Mouse (Mus musculus) liver, embryonic 14.5 days (tissue): ENCODE data around the gene Exph5. TPM values are rescaled to one million over a fixed set of nuclear protein-coding genes. Genes with fewer than 3 reads are reported as not detected.

Source experiments
- ATAC-seq: fragments of 200-750 bp; cut with Nextera tagmentation; 2 replicates; pipeline ENCODE4 v1.8.0; 2017; ENCODE audit warnings: moderate number of reproducible peaks, mild to moderate bottlenecking, moderate library complexity; ENCODE audit not compliant: insufficient read depth
- DNase-seq, 3 experiments: peaks; one replicate each; pipeline ENCODE4 v3.0.0-alpha.2; 2012 to 2013; ENCODE audit warnings: low read depth in 3 of 3, low spot score in 3 of 3
- H3K27ac ChIP-seq: fragments of 300-500 bp; sonication (generic); 2 replicates; pipeline ENCODE4 v1.5.1; 2014; ENCODE audit warnings: moderate library complexity, mild to moderate bottlenecking, control low read depth, inconsistent platforms
- H3K27me3 ChIP-seq: fragments of 300-500 bp; sonication (generic); 2 replicates; pipeline ENCODE4 v1.6.1; 2014; ENCODE audit warnings: mild to moderate bottlenecking, low read length, moderate library complexity; ENCODE audit not compliant: control insufficient read depth, insufficient read depth
- H3K36me3 ChIP-seq: fragments of 300-500 bp; sonication (generic); replicated peaks from 2 replicates; pipeline ENCODE4 v1.6.1; 2014; ENCODE audit warnings: low read depth; ENCODE audit not compliant: control insufficient read depth, insufficient read depth
- H3K4me1 ChIP-seq, 2 experiments: fragments of 200-500 bp in 1 of 2; fragments of 300-500 bp in 1 of 2; sonication (generic) in 1 of 2; replicated peaks; 2 replicates each; pipeline ENCODE4 v1.6.1; 2012 to 2014; ENCODE audit warnings: antibody characterized with exemption in 1 of 2, inconsistent platforms in 1 of 2, low read length in 1 of 2; ENCODE audit not compliant: control insufficient read depth in 2 of 2, insufficient read depth in 2 of 2
- H3K4me2 ChIP-seq: fragments of 300-500 bp; sonication (generic); 2 replicates; pipeline ENCODE4 v1.6.1; 2014; ENCODE audit warnings: low read depth, mild to moderate bottlenecking, control low read depth, moderate library complexity
- H3K4me3 ChIP-seq, 2 experiments: fragments of 200-500 bp in 1 of 2; fragments of 300-500 bp in 1 of 2; sonication (generic) in 1 of 2; 2 replicates each; pipeline ENCODE4 v1.5.1; 2012 to 2014; ENCODE audit warnings: low read depth in 2 of 2, low read length in 2 of 2, mild to moderate bottlenecking in 2 of 2, control low read depth in 1 of 2, inconsistent platforms in 1 of 2, moderate library complexity in 1 of 2; ENCODE audit not compliant: insufficient read depth in 1 of 2
- H3K9ac ChIP-seq: fragments of 300-500 bp; sonication (generic); replicated peaks from 2 replicates; pipeline ENCODE4 v1.6.1; 2014; ENCODE audit warnings: mild to moderate bottlenecking, control low read depth, moderate library complexity
- H3K9me3 ChIP-seq: fragments of 300-500 bp; sonication (generic); 2 replicates; pipeline ENCODE4 v1.6.1; 2016; ENCODE audit warnings: low read length, mixed read lengths; ENCODE audit not compliant: control insufficient read depth
- CTCF ChIP-seq: IDR thresholded peaks from 2 replicates; pipeline ENCODE4 v1.5.1; 2016; ENCODE audit warnings: antibody characterized with exemption, low read depth, control low read depth
- EP300 ChIP-seq: IDR thresholded peaks from 2 replicates; pipeline ENCODE4 v1.6.1; 2016; ENCODE audit warnings: antibody characterized with exemption, low read depth
- WGBS: fragments of 180-500 bp; shearing (Covaris S2); extraction: QIAGEN DNeasy Blood & Tissue Kit; methylation state at CpG from one replicate; pipeline ENCODE4 v1.1.7; 2014; ENCODE audit not compliant: insufficient replicate concordance; 5-methylcytosine and 5-hydroxymethylcytosine counted together
- polyA plus RNA-seq, 2 experiments: library from polyadenylated mRNA; depleted of rRNA in 1 of 2; stranded (reverse) in 1 of 2; unstranded in 1 of 2; fragments of >200 nt; fragmentation: Nextera tagmentation in 1 of 2; extraction: Ambion mirVana in 1 of 2; gene quantifications; 2 replicates each; pipeline versions ENCODE4 v1.2.1 to v1.2.3; 2012 to 2014

Gene Exph5
- polyA plus RNA-seq, 2 experiments, result 0.13 to 0.37 TPM

DNA sequence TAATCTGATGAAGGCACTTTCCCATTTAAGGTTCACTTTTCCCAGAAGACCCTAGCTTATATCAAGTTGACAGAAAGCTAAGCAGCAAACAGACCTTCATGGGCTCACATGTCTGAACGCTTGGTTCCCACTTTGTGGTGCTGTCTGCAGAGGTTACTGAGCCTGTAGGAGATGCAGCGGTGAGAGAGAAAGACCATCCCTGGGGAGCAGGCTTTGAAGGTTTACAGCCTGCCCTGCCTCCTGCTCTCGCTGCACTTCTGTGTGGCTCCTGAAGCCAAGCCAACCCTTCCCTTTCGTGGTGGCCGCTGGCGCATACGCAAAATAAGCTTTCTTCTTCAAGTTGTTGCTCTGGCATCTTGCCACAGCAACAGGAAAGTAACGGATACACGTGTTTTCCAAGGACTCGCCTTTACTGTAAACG, 100.8 kb downstream of the Exph5 start, which contains the start of gene 4930550C14Rik:
Gene 4930550C14Rik (plus strand): TSS at position 35 of the 421 bp plus-strand sequence.
- no peak for ATAC-seq
- no peak for TF ChIP-seq EP300
- TF ChIP-seq CTCF, result no peak

GRCm38 (mm10) chr9:53402991-53403390, 101.5 kb downstream of the Exph5 start:
- Histone ChIP-seq H3K4me3 (no peak overlapping the region), H3K9ac (no peak overlapping the region), H3K27me3 (no peaks in the 10 kb centered on the region), H3K4me1 (peaks cover 0 to 9% of the 10 kb centered on the region in 2 experiments; a peak in 2 of 4 replicates), H3K9me3 (no peaks in the 10 kb centered on the region), H3K27ac (no peak overlapping the region), H3K36me3 (no peaks in the 10 kb centered on the region), H3K4me2 (no peak overlapping the region)
- no peak for ATAC-seq
- DNase-seq, result no peak
- TF ChIP-seq EP300, result no peak
- TF ChIP-seq CTCF, result no peak
- WGBS, result 73% methylated on average over 8 of the region's 8 CpGs

More for the DNA sequence above, 100.8 kb downstream of the Exph5 start, which contains the start of gene 4930550C14Rik:
- WGBS, result 39% methylated on average over 11 of the region's 11 CpGs
- Histone ChIP-seq H3K27me3 (no peaks in the 10 kb centered on the region), H3K9me3 (no peaks in the 10 kb centered on the region), H3K27ac (no peak within 1 kb of the TSS), H3K36me3 (no peaks in the 10 kb centered on the region), H3K4me1 (peaks cover 0 to 9% of the 10 kb centered on the region in 2 experiments; a peak in 2 of 4 replicates), H3K4me3 (no peak within 1 kb of the TSS), H3K9ac (no peak within 1 kb of the TSS), H3K4me2 (0 out of 2 replicates have a peak within 1 kb of the TSS, but pooled peaks have one; percentile 4)
- DNase-seq, result no peak

- 59% methylated on average over 6 of the region's 6 CpGs for WGBS
- H3K9ac ChIP-seq, result no peak overlapping the region
- H3K27me3 ChIP-seq, result no peaks in the 10 kb centered on the region
- no peaks in the 10 kb centered on the region for H3K36me3 ChIP-seq
- no peak for DNase-seq
- no peak for TF ChIP-seq CTCF
- no peaks in the 10 kb centered on the region for H3K9me3 ChIP-seq
- H3K4me2 ChIP-seq, result no peak overlapping the region
- ATAC-seq, result no peak
- peaks cover 5 to 16% of the 10 kb centered on the region in 2 experiments for H3K4me1 ChIP-seq
- H3K27ac ChIP-seq, result no peak overlapping the region
- no peak overlapping the region for H3K4me3 ChIP-seq
Measured at GRCm38 (mm10) chr9:53404050-53404752, 102.7 kb downstream of the Exph5 start.

DNA sequence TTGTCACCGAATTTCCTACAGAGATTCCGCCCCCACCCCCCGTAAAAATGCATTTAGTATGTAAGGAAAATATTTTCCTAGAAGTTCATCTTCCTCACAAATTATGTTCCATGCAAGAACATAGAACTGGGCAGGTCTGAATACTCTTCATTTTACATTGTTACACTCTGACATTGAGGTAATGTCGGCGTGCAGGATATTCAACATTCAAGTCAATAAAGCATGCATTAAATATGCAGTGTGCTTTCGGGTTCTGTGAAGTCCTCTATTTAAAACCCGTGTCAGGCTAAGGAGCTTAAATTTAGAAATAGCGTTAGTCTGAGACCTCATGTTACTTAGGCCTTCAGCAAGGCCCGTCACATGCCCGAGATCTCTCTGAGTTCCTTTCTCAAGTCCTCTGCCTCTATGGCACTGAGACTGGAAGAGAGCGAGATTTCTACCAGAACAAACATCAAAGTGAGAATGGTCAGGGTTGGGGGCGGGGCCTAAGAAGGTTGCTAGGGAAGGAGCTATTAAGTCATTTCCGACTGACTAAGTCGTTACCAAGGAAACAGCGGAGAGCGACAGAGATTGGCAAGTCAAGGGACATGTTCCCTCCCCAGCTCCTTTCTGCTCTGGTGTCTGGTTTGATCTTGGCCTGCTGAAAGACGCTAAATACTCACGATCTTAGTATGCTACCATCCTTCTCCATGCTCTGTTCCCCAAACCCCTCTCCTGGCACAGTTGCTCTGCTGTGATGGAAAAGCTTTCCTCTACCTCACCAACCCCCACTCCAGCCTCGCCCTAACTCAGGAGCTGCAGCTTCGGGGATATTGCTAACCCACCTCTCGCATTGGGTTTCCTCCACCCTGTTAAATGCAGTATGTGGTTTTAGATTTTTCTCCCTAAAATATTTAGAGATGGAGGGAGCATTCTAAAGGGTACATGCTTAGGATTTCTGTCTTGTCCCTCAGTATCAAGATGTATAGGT, 103.6 kb downstream of the Exph5 start:
- DNase-seq (peak; percentile 53 to 61 (median 55)), ATAC-seq (no peak)
- Histone ChIP-seq H3K4me2 (peak overlapping the region; percentile 48), H3K9ac (no peak overlapping the region), H3K27me3 (no peaks in the 10 kb centered on the region), H3K9me3 (no peaks in the 10 kb centered on the region), H3K36me3 (no peaks in the 10 kb centered on the region), H3K27ac (no peak overlapping the region), H3K4me3 (peak overlapping the region; percentile 16 to 41; a peak in 3 of 4 replicates), H3K4me1 (peaks cover 13 to 25% of the 10 kb centered on the region in 2 experiments)
- TF ChIP-seq EP300 (no peak), CTCF (no peak)
- WGBS, result 26% methylated on average over 21 of the region's 21 CpGs

- no peak for ATAC-seq
- Histone ChIP-seq H3K9me3 (no peaks in the 10 kb centered on the region), H3K36me3 (no peaks in the 10 kb centered on the region), H3K9ac (no peak overlapping the region), H3K4me3 (no peak overlapping the region), H3K4me1 (peaks cover 18 to 33% of the 10 kb centered on the region in 2 experiments), H3K4me2 (no peak overlapping the region), H3K27ac (no peak overlapping the region), H3K27me3 (no peaks in the 10 kb centered on the region)
- DNase-seq, result no peak
- WGBS, result 42% methylated on average over 4 of the region's 4 CpGs
- TF ChIP-seq CTCF (no peak), EP300 (no peak)
Measured at GRCm38 (mm10) chr9:53408548-53408947, 107.1 kb downstream of the Exph5 start.
